Mouse (Mus musculus) spleen, adult 2 months (tissue): ENCODE data around the gene Grid1.

Experiments
- CTCF ChIP-seq: fragments of 200-500 bp; IDR thresholded peaks from 2 replicates; pipeline ENCODE4 v1.5.1; 2011; ENCODE audit warnings: mild to moderate bottlenecking, inconsistent platforms; ENCODE audit not compliant: insufficient read depth, insufficient read length, insufficient replicate concordance; ENCODE audit errors: extremely low read depth
- POLR2A ChIP-seq: fragments of 200-500 bp; IDR thresholded peaks from 2 replicates; pipeline ENCODE4 v1.6.1; 2011; ENCODE audit warnings: low read depth, low read length, inconsistent platforms

DNA sequence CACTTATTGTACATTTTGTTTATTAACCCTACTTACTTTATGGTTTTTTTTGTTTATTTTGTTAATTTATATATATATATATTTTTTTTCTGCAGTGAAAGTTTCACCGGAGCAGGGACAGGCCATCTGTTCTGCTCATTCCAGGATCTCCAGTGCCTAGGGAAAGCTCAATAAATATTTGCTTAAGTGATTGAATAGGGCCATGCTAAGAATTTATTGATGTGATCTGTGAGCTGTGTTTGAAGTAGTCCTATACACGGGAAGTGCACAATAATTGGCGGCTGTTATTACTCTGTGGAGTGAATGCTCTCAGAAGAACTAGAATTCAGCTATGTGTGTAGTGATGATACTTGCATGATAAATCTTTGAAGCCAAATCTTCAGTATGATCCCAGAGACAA, 234.2 kb downstream of the Grid1 start:
- no peak for TF ChIP-seq POLR2A
- TF ChIP-seq CTCF: no peak
